Mouse (Mus musculus): ENCODE data around the gene Grhl3.
A peak's percentile ranks its signal among the peaks of the same experiment; 100 is the strongest.

Grhl3 gene

GRCm38 (mm10) chr4:135571037-135571550 is 2.3 kb downstream of the Grhl3 start:
- DNase-seq, result no peak

- DNase-seq, result peak; percentile 21
These were observed 3.0 kb downstream of the Grhl3 start for GRCm38 (mm10) chr4:135570152-135571036.

GRCm38 (mm10) chr4:135569201-135569600 is 4.2 kb downstream of the Grhl3 start:
- no peak for DNase-seq

- DNase-seq, result no peak
These were observed 5.9 kb downstream of the Grhl3 start for GRCm38 (mm10) chr4:135567484-135567883.

- DNase-seq, result no peak
These were observed 6.4 kb downstream of the Grhl3 start for GRCm38 (mm10) chr4:135567042-135567441.

- DNase-seq, result no peak
These were observed 8.0 kb downstream of the Grhl3 start for GRCm38 (mm10) chr4:135565400-135565799.

- no peak for DNase-seq
These were observed 9.6 kb downstream of the Grhl3 start for GRCm38 (mm10) chr4:135563794-135564193.

GRCm38 (mm10) chr4:135549323-135549722 is 24.1 kb downstream of the Grhl3 start:
- DNase-seq, result no peak

GRCm38 (mm10) chr4:135548521-135549077 is 24.8 kb downstream of the Grhl3 start:
- no peak for DNase-seq

GRCm38 (mm10) chr4:135548108-135548507 is 25.3 kb downstream of the Grhl3 start:
- no peak for DNase-seq

- no peak for DNase-seq
These were observed 25.9 kb downstream of the Grhl3 start for GRCm38 (mm10) chr4:135547551-135547950.

GRCm38 (mm10) chr4:135546793-135547192 is 26.6 kb downstream of the Grhl3 start:
- DNase-seq, result no peak

- no peak for DNase-seq
These were observed 27.4 kb downstream of the Grhl3 start for GRCm38 (mm10) chr4:135546008-135546407.

GRCm38 (mm10) chr4:135545080-135545511 is 28.3 kb downstream of the Grhl3 start:
- no peak for DNase-seq

- DNase-seq, result no peak
These were observed 29.1 kb downstream of the Grhl3 start for GRCm38 (mm10) chr4:135544284-135544683.

- DNase-seq, result no peak
These were observed 33.4 kb downstream of the Grhl3 start for GRCm38 (mm10) chr4:135540057-135540456.

- no peak for DNase-seq
These were observed 34.4 kb downstream of the Grhl3 start for GRCm38 (mm10) chr4:135539056-135539455.

GRCm38 (mm10) chr4:135535021-135535420 is 38.4 kb downstream of the Grhl3 start:
- no peak for DNase-seq

- DNase-seq, result no peak
These were observed 40.4 kb downstream of the Grhl3 start for GRCm38 (mm10) chr4:135533001-135533400.

GRCm38 (mm10) chr4:135531771-135532613 is 41.4 kb downstream of the Grhl3 start:
- no peak for DNase-seq

- peak; percentile 19 for DNase-seq
These were observed 42.2 kb downstream of the Grhl3 start for GRCm38 (mm10) chr4:135531236-135531635.

GRCm38 (mm10) chr4:135530270-135530669 is 43.2 kb downstream of the Grhl3 start:
- DNase-seq, result no peak

- no peak for DNase-seq
These were observed 47.3 kb downstream of the Grhl3 start for GRCm38 (mm10) chr4:135526039-135526710.
